Mouse (Mus musculus) MEL-GATA-1-ER (cell line): Measurements from ENCODE around the gene Exoc4.

Experiments used
- DNase-seq: peaks from one replicate; pipeline ENCODE4 v3.0.0-alpha.2; 2012; ENCODE audit warnings: low read depth; ENCODE audit errors: extremely low read depth

The Exoc4 gene

GRCm38 (mm10) chr6:33620701-33621100 lies 371.8 kb downstream of the Exoc4 start:
- no peak for DNase-seq

- no peak for DNase-seq
Observed at GRCm38 (mm10) chr6:33625931-33626330, 377.0 kb downstream of the Exoc4 start.

DNA sequence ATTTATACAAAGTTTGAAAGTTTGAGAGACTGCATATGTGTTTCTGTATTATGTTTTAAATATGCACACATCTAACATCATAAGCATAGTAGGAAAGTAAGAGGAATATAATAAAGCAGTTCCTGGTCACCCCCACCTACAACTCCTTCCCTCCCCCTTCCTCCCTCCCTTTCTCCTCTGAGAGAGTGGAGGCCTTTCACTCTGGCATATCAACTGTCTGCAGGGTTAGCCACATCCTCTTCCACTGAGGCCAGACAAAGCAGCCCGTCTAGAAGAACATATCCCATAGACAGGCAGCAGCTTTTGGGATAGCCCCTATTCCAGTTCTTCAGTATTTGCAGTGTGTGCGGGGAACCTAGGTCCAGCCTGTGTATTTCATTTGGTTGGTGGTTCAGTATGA lies 382.2 kb downstream of the Exoc4 start:
- no peak for DNase-seq

GRCm38 (mm10) chr6:33637192-33637591 lies 388.3 kb downstream of the Exoc4 start:
- DNase-seq = no peak

- DNase-seq = no peak
Observed at GRCm38 (mm10) chr6:33681778-33682640, 433.1 kb downstream of the Exoc4 start.

DNA sequence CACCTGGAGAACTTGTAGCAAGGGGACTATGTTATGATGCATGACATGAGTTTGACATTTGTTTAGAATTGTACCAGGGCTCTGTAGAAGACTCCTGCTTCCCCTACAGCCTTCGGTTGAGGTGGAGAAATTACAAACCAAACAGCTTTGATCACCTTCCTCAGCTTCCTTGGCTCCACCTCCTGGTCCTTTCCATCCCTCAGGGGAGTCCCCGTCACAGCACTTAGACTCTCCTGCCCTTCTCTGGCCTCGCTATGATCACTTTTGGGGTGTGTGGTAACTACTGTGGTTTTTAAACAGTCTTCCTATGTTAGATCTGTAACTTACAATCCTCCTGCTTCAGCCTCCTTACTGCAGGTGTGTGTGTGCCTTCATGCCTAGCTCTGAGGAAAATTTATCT lies 434.6 kb downstream of the Exoc4 start:
- DNase-seq = no peak

DNA sequence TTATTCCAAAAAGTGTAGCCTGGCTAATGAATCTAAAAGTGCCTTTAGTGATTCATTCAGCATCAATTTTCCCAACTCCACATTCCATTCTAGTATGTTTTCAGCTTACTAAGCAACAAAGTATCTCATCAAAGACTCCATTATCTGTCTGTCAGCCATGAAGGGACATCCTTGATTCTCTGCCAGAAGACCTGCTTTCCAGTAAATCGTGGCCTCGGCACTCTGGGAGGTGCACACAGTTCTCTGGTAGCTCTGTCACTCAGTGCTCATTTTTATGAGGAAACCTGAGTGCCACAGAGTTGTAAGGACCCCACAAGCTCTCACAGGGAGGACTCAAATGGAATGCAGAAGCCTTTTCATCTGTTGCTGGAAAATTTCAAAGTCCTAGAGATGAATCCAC lies 436.4 kb downstream of the Exoc4 start:
- DNase-seq = no peak

DNA sequence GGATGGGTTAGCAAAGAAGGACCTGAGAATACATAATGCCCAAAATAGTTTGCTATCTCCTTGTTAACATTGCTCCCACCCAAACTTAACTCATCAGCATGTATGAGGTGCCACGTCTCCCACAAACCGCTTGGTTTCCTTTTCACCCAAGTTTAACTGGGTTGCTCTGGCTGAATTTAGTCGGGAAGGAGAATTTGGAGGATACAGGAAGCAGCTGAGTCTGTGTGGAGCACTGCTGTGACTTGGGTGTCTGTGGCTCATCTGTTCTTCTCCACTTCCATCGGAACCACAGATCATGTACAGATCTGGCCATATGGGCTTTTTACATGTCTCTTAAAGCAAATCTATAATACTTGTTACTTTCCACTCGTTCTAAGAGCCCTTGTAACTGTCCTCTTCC lies 441.7 kb downstream of the Exoc4 start:
- no peak for DNase-seq

DNA sequence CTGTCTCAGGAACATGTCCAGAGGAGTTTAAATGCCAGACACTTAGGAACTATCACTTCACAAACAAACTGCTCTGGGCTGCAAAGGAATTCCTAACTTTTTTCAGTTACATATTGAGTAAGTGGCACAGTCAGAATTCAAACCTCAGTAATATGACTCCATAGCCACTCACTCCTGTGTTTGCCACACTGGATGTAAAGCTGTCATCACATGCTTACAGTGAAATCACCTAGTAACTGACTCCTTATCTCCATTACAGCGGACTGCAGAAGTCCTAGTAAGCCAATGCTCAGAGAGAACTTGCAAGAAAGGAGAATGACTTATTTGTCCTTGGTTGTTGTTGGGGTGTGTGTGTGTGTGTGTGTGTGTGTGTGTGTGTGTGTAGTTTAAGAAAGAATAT lies 448.1 kb downstream of the Exoc4 start:
- no peak for DNase-seq

GRCm38 (mm10) chr6:33708907-33709306 lies 460.0 kb downstream of the Exoc4 start:
- DNase-seq = no peak

- no peak for DNase-seq
Observed at GRCm38 (mm10) chr6:33709340-33709739, 460.5 kb downstream of the Exoc4 start.

GRCm38 (mm10) chr6:33711742-33712141 lies 462.9 kb downstream of the Exoc4 start:
- DNase-seq = no peak

DNA sequence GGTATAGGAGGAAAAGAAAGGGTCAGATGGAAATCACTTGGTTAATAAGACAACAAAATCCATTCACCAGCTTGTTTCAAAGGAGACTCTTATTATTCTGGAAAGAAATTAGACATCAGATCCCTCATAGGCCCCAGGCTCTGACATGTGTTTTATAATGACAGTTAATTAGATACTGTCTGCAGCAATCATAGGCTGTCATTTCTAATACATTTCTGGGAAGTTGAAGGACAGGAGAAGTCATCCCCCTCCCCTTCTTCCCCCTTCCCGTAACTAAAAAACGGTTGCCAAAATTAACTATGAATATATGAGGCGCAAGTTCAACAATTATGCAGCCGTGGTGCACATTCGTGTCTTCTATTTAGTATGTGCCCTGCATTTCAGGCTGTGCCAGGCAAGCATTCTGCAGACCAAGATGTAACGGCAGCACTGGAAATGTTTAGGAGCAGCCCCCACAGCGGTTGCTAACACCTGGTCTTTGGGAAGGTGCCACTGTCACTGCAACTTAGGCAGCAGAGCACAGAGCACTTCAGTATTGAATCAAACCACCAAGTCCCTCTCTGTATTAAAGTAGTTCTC lies 463.7 kb downstream of the Exoc4 start:
- no peak for DNase-seq

GRCm38 (mm10) chr6:33716254-33716965 lies 467.5 kb downstream of the Exoc4 start:
- DNase-seq = no peak

- DNase-seq = no peak
Observed at GRCm38 (mm10) chr6:33721166-33721565, 472.3 kb downstream of the Exoc4 start.

DNA sequence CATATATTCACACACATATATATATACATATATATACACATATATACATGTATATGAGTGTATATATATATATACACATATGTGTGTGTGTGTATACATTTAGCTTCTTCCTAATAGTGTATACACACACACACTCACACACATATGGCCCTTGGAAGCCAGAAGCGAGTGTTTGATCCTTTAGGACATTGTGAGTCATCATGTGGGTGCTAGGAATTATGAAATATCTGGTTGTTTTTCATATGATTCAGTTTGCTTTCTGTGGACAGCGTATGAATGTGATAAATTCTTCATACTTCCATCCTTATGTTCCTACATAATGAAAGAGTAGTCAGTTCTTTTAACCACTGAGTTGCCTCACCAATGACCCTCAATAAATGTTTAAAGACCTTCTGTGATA lies 473.9 kb downstream of the Exoc4 start:
- no peak for DNase-seq

- no peak for DNase-seq
Observed at GRCm38 (mm10) chr6:33724596-33724995, 475.7 kb downstream of the Exoc4 start.

DNA sequence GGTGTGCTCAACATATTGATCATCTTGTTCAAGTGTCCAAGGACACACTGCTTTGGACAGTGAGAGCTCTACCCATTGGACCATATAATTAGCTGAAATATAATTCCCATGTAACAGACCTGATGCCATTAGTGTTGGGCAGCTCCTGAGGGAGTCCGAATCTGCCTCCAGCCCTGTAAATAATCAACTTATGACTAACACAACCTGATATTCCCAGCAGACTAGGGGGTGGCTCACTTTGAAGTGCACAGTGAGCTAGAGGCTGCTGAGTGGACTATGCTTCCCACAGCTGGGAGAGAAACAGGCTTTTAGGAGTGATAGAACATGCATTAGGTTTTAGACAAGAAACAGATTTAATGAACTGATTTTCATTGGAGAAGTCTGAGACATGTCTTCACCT lies 478.4 kb downstream of the Exoc4 start:
- no peak for DNase-seq

DNA sequence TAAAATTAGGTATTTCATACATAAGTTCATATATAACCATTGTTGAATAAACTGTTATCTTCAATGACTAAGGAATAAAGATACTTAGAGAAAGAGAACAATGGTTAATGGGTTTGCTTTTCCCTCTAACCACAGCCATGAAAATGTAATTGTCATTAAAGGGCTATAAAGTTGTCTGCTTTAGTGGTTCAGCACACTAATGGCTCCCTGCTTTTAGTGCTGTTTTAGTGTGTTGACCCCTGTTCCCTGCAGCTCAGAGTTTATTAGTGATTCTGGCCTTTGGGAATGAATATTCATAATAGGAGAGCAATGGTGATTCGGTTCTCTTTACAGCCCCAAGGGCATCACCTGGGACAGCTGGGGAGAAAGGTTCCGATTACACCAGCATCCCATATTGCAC lies 483.3 kb downstream of the Exoc4 start:
- DNase-seq = no peak

GRCm38 (mm10) chr6:33733602-33734001 lies 484.7 kb downstream of the Exoc4 start:
- no peak for DNase-seq

DNA sequence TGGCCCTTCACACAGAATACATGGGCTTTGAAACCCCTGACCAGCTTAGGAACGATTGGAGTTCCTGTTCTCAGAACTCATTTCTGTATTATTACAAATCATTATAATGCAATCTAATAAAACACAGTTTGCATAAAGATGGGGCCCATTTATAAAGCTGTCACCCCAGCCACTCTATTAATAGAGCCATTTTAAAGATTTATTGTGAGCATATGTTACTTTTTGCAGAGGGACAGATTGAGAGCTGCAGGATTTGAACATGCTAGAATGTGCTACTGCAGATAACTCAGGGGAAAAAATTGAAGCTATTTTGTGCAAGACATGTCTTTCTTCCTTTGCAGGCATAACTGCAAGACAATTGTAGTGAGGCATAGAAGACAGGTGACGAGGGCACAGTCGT lies 485.1 kb downstream of the Exoc4 start:
- DNase-seq = no peak

DNA sequence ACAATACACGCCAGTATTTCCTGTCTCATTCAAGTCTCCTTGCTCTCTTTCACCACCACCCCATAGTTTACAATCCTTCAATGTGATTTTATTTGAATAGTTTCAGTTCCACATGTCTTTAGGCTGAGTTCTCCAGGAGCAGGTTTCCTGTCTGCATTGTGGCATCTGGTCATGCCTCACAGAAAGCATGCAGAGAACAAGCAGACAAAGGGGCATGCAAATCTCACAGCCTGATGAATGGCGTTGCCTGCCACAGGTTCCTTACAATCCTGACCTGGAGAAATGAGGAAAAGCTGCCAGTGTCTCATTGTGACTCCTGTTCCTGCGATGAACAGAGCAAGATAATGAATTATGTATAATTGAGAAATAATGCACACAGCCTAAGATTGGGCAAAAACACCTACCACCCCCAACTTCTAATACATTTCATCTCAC lies 490.0 kb downstream of the Exoc4 start:
- no peak for DNase-seq
